Mouse (Mus musculus) Patski (cell line): ENCODE results near the gene Krt17. TPM values are rescaled to one million over a fixed set of nuclear protein-coding genes. Genes with fewer than 3 reads are reported as not detected.

Source experiments
- ATAC-seq: fragments of 100-300 bp; one replicate; pipeline ENCODE4 v1.8.0; 2021
- CTCF ChIA-PET: fragments of 350-600 bp; sonication (Branson Sonifier 250); formaldehyde crosslinking; loops from one replicate; lab custom pipeline; 2022; ENCODE audit warnings: inconsistent platforms; lab: Charles Lee
- POLR2A ChIA-PET: fragments of 350-600 bp; sonication (Branson Sonifier 250); formaldehyde crosslinking; loops from one replicate; lab custom pipeline; 2022; ENCODE audit warnings: antibody characterized with exemption, inconsistent platforms; lab: Charles Lee
- DNase-seq: peaks from one replicate; pipeline ENCODE4 v3.0.0-alpha.2; 2011; ENCODE audit warnings: low read depth, low spot score
- H3K27me3 ChIP-seq: fragments of 371-371 bp; one replicate; pipeline ENCODE4 v1.5.1; 2021
- CTCF ChIP-seq: fragments of 100-300 bp; IDR thresholded peaks from one replicate; pipeline ENCODE4 v1.5.1; 2021
- in situ Hi-C: fragments of 300-500 bp; cut with MboI; formaldehyde crosslinking; loops from 3 replicates; pipeline ENCODE4 v1.11.1; 2018; ENCODE audit warnings: low pct_unique_long_range_greater_than_20kb, mixed read lengths
- polyA plus RNA-seq: library from polyadenylated mRNA; unstranded; gene quantifications from one replicate; pipeline ENCODE4 v1.2.3, GENCODE M21; 2021

Gene Krt17
- polyA plus RNA-seq, 1 experiment from 2014 or later: 0.10 TPM

GRCm38 (mm10) chr11:100288942-100289341 is 28.1 kb upstream of the Krt17 start:
- no peak for TF ChIP-seq CTCF
- in situ Hi-C loops: no loop called here
- ATAC-seq (peak; percentile 11), DNase-seq (peak; percentile 31)
- H3K27me3 ChIP-seq: no peaks in the 10 kb centered on the region
- ChIA-PET POLR2A (interaction anchor here (0.6 to 0.7 kb wide), 2 partner anchors 9 to 337 kb away, joined by 3 to 5 read pairs; no protein-coding TSS in a partner anchor), CTCF (interaction anchor here (0.9 kb wide), 1 partner anchor 9 kb away, joined by 7 read pairs; no protein-coding TSS in a partner anchor)

DNA sequence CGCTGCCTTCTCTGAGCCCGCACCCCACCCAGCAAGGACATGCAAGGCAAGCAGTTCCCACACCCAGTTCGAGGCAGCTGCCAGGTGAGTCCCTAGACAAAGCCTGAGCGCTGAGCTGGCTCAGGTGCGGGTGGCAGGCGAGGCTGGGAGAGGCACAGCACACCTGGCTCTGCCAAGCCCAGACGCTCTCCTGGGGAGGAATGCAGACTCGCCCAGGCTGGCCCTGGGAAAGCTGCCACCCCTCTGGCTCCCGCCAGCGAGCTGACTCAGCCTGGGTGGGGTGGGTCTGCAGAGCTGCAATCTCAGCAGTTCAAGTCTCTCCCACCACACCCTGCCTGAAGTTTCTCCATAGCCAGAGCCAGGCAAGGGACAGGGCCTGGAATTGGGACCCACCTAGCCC is 26.2 kb upstream of the Krt17 start:
- H3K27me3 ChIP-seq: no peaks in the 10 kb centered on the region
- in situ Hi-C loops: no loop called here
- no peak for TF ChIP-seq CTCF
- CTCF ChIA-PET: interaction anchor here (1.8 to 8.2 kb wide), 2 partner anchors 9 to 21 kb away, joined by 3 to 210 read pairs; no protein-coding TSS in a partner anchor
- DNase-seq (peak; percentile 31), ATAC-seq (peak; percentile 19)
- POLR2A ChIA-PET: no interaction called here

DNA sequence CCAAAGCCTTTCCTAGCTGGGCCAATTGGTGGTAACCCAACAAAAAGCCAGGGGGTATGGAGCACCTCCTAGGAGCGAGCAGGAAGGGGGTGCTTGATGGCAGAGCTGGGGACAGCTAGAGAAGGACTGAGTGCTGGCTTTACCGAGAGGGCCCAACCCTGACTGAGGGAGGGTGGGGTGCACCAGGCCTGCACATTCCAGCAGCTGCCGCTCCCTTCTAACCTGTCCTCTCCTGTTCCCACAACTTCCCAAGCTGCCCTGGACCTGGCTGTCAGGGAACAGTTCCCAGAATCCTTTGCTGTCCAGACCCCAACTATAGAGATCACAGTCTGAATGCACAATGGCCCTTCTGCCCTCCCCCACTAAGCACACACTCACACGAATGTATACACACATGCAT is 24.2 kb upstream of the Krt17 start:
- in situ Hi-C loops: loop anchor here (5.0 kb wide), 1 partner anchor 113 kb away; no protein-coding TSS in a partner anchor
- no peaks in the 10 kb centered on the region for H3K27me3 ChIP-seq
- DNase-seq: no peak
- POLR2A ChIA-PET: no interaction called here
- no peak for TF ChIP-seq CTCF
- CTCF ChIA-PET: interaction anchor here (8.2 kb wide), 1 partner anchor 11 kb away, joined by 210 read pairs; no protein-coding TSS in a partner anchor
- no peak for ATAC-seq

DNA sequence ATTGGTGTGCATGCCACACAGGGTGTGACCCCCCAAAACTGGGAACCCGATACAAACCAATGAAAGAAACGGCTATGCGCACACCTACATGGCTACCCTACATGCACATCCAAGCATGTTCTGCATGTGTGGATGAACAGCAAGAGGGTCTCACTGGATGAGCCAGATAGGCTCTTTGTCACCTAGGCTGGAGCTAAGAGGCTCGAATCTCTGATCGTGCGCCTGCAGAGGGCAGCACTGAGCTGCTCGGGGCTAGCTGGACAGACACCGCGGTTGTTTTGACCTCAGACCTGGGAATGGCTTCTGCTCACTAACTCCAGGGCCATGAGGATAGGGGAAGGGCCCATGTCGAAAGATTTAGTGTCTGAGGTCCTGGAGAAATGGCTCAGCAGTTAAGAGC is 21.7 kb upstream of the Krt17 start:
- no peaks in the 10 kb centered on the region for H3K27me3 ChIP-seq
- in situ Hi-C loops: loop anchor here (5.0 kb wide), 1 partner anchor 110 kb away; no protein-coding TSS in a partner anchor
- POLR2A ChIA-PET: no interaction called here
- DNase-seq (no peak), ATAC-seq (no peak)
- TF ChIP-seq CTCF: no peak
- CTCF ChIA-PET: interaction anchor here (0.6 to 8.2 kb wide), 17 partner anchors 13 to 902 kb away, joined by 3 to 210 read pairs (median 3); partner anchors contain the start of gene Krt33b

GRCm38 (mm10) chr11:100281596-100282544 is 21.0 kb upstream of the Krt17 start:
- ChIA-PET POLR2A (no interaction called here), CTCF (interaction anchor here (0.6 to 8.2 kb wide), 18 partner anchors 14 to 901 kb away, joined by 3 to 210 read pairs (median 3); partner anchors contain the start of gene Krt33b)
- in situ Hi-C loops: loop anchor here (5.0 kb wide), 1 partner anchor 110 kb away; no protein-coding TSS in a partner anchor
- DNase-seq: peak; percentile 33
- no peak for ATAC-seq
- no peak for TF ChIP-seq CTCF
- H3K27me3 ChIP-seq: no peaks in the 10 kb centered on the region

GRCm38 (mm10) chr11:100278759-100279158 is 17.9 kb upstream of the Krt17 start:
- DNase-seq: no peak
- no peak for ATAC-seq
- in situ Hi-C loops: no loop called here
- TF ChIP-seq CTCF: no peak
- ChIA-PET CTCF (interaction anchor here (0.7 kb wide), 2 partner anchors 14 to 16 kb away, joined by 3 read pairs; no protein-coding TSS in a partner anchor), POLR2A (no interaction called here)
- no peaks in the 10 kb centered on the region for H3K27me3 ChIP-seq

DNA sequence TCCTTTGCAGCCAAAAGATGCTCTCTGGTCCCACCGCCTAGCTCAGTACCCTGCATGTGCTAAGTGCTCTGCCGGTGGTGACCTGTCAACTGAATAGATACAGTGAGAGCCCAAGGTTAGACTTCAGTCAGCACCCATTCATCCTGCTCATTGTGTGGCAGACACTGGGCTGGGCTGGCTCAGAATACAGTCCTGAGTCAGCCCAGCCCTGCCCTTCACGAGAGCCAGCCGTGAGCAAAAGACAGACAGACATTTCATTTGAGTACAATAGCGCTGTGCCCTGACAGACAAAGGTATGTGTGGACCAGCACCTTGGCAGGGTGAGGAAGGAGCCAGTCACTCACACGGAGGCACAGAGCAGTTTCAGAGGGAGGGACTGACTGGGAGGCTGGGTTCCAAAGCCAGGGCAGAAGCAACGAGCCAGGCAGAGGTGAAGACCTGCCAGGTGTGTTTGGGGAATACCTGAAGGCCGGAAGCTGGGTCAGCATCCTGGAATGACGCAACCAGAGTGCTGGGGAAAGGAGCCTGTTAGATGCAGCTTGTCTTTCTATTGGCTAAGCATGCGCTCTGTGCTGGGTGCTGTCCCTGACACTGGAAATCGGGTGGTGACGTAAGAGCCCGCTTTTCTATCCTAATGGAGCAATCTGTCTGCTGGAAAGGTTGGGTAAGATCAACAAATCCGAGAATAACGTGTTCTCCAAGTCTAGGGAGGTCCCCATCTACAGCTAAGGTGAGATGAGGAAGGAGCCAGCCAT is 17.1 kb upstream of the Krt17 start:
- POLR2A ChIA-PET: no interaction called here
- ATAC-seq: no peak

DNA sequence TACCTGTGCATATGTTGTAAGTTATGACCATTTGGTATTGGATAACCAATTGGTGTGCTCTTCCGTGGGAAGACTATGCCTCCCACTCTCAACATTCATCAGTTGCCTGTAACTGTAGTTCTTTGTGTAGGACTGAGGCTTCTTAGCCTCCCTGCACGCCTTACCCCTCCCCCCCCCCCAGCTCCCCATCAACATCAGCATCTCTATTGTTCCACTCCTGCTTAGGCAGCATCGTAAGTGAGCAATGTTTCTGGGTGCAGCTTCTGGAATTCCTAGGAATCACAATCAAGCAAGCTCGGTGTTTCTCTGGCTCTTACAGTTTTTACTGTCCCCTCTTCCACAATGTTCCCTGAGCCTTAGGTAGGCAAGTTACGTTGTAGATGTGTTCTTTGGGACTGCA is 14.6 kb upstream of the Krt17 start:
- ATAC-seq (no peak), DNase-seq (no peak)
- no peaks in the 10 kb centered on the region for H3K27me3 ChIP-seq
- ChIA-PET CTCF (no interaction called here), POLR2A (interaction anchor here (0.6 kb wide), 1 partner anchor 334 kb away, joined by 3 read pairs; no protein-coding TSS in a partner anchor)
- TF ChIP-seq CTCF: no peak
- in situ Hi-C loops: no loop called here

More for the DNA sequence above, 17.1 kb upstream of the Krt17 start:
- CTCF ChIA-PET: no interaction called here
- H3K27me3 ChIP-seq: no peaks in the 10 kb centered on the region
- no peak for TF ChIP-seq CTCF
- DNase-seq: no peak
- in situ Hi-C loops: no loop called here

- ATAC-seq (no peak), DNase-seq (no peak)
- ChIA-PET POLR2A (no interaction called here), CTCF (no interaction called here)
- H3K27me3 ChIP-seq: no peaks in the 10 kb centered on the region
- TF ChIP-seq CTCF: no peak
- in situ Hi-C loops: no loop called here
These were observed 13.9 kb upstream of the Krt17 start for GRCm38 (mm10) chr11:100274719-100275118.

DNA sequence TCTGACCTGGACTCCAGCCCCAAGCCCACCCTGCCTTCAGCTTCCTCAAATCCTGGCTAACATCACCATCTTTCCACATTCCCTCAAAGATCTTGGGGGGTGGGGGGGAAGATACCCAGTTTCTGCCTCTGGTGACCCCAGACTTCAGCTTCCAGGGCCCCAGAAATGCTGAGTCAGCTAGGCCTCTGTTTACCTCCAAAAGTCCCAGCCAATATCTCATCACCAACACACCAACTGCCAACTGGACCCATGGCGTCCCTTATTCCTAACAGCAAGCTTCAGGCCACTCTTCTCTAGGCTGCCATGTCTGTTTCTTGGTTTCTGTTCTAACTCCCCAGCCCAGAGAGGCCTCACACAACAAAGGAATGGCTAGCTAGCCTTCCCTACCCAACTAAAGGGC is 11.0 kb upstream of the Krt17 start:
- no peak for TF ChIP-seq CTCF
- POLR2A ChIA-PET: no interaction called here
- DNase-seq (no peak), ATAC-seq (no peak)
- in situ Hi-C loops: no loop called here
- H3K27me3 ChIP-seq: peaks cover 6% of the 10 kb centered on the region
- CTCF ChIA-PET: no interaction called here
